Mouse (Mus musculus): Measurements from ENCODE around the gene Rhbdl1.

Gene Rhbdl1

GRCm38 (mm10) chr17:25791320-25791842, 45.7 kb downstream of the Rhbdl1 start:
- ChIA-PET CTCF (interaction anchor here (0.9 to 2.6 kb wide), 10 partner anchors 10 to 221 kb away, joined by 3 to 12 read pairs (median 4); partner anchors contain the start of gene Narfl (in 2 of the 4)), POLR2A (interaction anchor here in 3 of 4 experiments (0.6 to 3.1 kb wide), 31 partner anchors 8 to 343 kb away, joined by 3 to 16 read pairs (median 4); partner anchors contain the start of genes Stub1 (in 2 of the 3), Wdr24 (in 2 of the 3), Chtf18 (in 1 of the 3) and Fbxl16 (in 1 of the 3))

- CTCF ChIA-PET, result interaction anchor here in 2 of 4 experiments (1.0 to 2.9 kb wide), 3 partner anchors 14 to 63 kb away, joined by 3 to 10 read pairs (median 3); partner anchors contain the start of gene Narfl (in 1 of the 2)
- POLR2A ChIA-PET, result interaction anchor here in 3 of 4 experiments (0.6 to 3.3 kb wide), 7 partner anchors 10 to 65 kb away, joined by 3 to 23 read pairs (median 6); partner anchors contain the start of genes Metrn (in 2 of the 3), Chtf18 (in 1 of the 3), Jmjd8 (in 1 of the 3) and Rpusd1 (in 1 of the 3)
Measured at GRCm38 (mm10) chr17:25786781-25787504, 50.2 kb downstream of the Rhbdl1 start.

- ChIA-PET CTCF (interaction anchor here in 2 of 4 experiments (1.0 to 2.9 kb wide), 3 partner anchors 13 to 62 kb away, joined by 3 to 20 read pairs (median 10); partner anchors contain the start of gene Narfl (in 1 of the 2)), POLR2A (interaction anchor here in 3 of 4 experiments (0.6 to 3.3 kb wide), 17 partner anchors 9 to 216 kb away, joined by 3 to 23 read pairs (median 6); partner anchors contain the start of genes Jmjd8 (in 2 of the 3), Metrn (in 2 of the 3), Chtf18 (in 1 of the 3) and Fbxl16 (in 1 of the 3))
Measured at GRCm38 (mm10) chr17:25786280-25786679, 50.8 kb downstream of the Rhbdl1 start, which contains the start of gene Ccdc78. TSS of gene Ccdc78 (plus strand) at chr17:25786580.

GRCm38 (mm10) chr17:25785281-25785745, 51.8 kb downstream of the Rhbdl1 start, which contains the start of gene Haghl:
TSS of gene Haghl (minus strand) at chr17:25785673.
- POLR2A ChIA-PET, result interaction anchor here (0.6 to 3.3 kb wide), 39 partner anchors 8 to 380 kb away, joined by 3 to 25 read pairs (median 5); partner anchors contain the start of genes Narfl (in 4 of the 4), Metrn (in 3 of the 4), Rpusd1 (in 3 of the 4) and Chtf18 (in 2 of the 4)
- CTCF ChIA-PET, result interaction anchor here (0.6 to 2.9 kb wide), 16 partner anchors 9 to 660 kb away, joined by 3 to 20 read pairs (median 4); partner anchors contain the start of genes Narfl (in 3 of the 4), AC134908.4 (in 1 of the 4), Chtf18 (in 1 of the 4) and Metrn (in 1 of the 4)
